Mouse (Mus musculus): ENCODE data around the gene Synj1. TPM values are rescaled to one million over a fixed set of nuclear protein-coding genes. Genes with fewer than 3 reads are reported as not detected.
A peak's percentile ranks its signal among the peaks of the same experiment; 100 is the strongest.

Gene Synj1
- polyA plus RNA-seq, 1 experiment: 51.6 TPM

DNA sequence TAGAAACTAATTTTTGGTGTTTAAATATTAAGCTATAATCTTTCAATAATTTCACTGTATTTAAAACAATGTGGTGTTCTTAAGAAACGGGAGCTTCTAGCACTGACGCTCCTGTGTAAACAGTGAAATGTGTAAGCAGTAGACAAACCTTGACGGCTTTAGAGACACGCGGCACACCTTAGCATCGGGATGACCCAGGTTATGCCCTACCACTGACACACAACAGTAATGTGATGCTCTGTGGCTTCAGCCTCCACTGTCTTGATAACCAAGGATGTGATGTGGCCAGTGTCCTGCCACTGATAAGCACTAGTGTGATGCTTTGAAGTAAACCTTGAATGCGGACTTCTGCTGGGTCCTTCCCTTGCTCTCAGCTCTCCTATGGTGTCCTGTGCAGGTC lies 69.9 kb downstream of the Synj1 start:
- Histone ChIP-seq H3K4me3 (ENCODE audit: control insufficient read depth, insufficient read depth, low read length) (no peak overlapping the region), H3K4me1 (replicated peaks; ENCODE audit: control insufficient read depth, insufficient read depth, low read length) (no peaks in the 10 kb centered on the region), H3K27ac (ENCODE audit: control insufficient read depth, insufficient read depth, low read length) (no peak overlapping the region), H3K36me3 (ENCODE audit: control insufficient read depth, insufficient read depth, low read length) (peaks cover 15% of the 10 kb centered on the region), H3K27me3 (ENCODE audit: control insufficient read depth, insufficient read depth, low read length) (no peaks in the 10 kb centered on the region)
- TF ChIP-seq CTCF (IDR thresholded peaks at IDR 0.05; ENCODE audit: borderline replicate concordance, control insufficient read depth, extremely low read depth, insufficient read depth, low read length, poor library complexity) (no peak), POLR2A (IDR thresholded peaks at IDR 0.05; ENCODE audit: control insufficient read depth, extremely low read depth, insufficient read depth, low read length, poor library complexity) (no peak)
- DNase-seq: no peak
- WGBS: 97% methylated on average over 7 of the region's 7 CpGs

DNA sequence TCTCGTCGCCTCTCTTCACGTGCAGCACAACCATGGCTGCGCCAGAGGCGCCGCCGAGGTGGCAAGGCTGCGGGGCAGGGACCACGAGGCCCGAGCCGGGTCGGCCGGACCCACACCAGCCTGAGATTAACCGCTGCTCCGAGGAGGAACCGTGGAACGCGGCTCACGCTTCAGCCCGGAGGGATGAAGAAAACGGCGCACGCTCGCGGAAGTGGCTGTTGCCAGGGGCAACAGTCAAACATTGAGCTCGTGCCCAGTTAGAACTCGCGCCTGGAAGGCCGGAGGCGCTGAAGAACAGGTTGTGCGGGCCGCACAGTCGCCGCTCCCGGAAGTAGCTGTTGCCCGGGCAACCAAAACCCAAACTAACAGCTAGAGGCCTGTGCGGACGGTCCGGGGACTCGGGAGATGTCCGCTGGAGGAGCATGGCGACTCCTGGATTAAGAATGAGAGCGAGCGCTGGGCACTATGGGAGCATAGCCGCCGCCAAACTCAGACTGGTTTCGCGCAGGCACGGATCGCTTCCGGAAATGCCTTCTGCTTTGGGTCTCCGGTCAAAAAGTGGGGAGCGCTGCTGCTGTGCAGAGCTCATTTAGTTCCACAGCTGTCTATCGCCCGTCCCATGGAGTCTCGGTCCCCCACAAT lies 76.3 kb downstream of the Synj1 start, which contains the start of gene Cfap298:
TSS of gene Cfap298 (minus strand) at position 428 of the 642 bp plus-strand sequence.
- Histone ChIP-seq H3K27me3 (ENCODE audit: control insufficient read depth, insufficient read depth, low read length) (no peaks in the 10 kb centered on the region), H3K27ac (ENCODE audit: control insufficient read depth, insufficient read depth, low read length) (peak within 1 kb of the TSS; percentile 36; the same call in 1 of the 2 replicates), H3K36me3 (ENCODE audit: control insufficient read depth, insufficient read depth, low read length) (peaks cover 6% of the 10 kb centered on the region), H3K4me3 (ENCODE audit: control insufficient read depth, insufficient read depth, low read length) (peak within 1 kb of the TSS; percentile 96), H3K4me1 (replicated peaks; ENCODE audit: control insufficient read depth, insufficient read depth, low read length) (peaks cover 4% of the 10 kb centered on the region; the same call in 1 of the 2 replicates)
- under 1% methylated on average over 56 of the region's 56 CpGs for WGBS
- 0 out of 2 replicates have a peak, but pooled peaks have one; percentile 17 for TF ChIP-seq CTCF (IDR thresholded peaks at IDR 0.05; ENCODE audit: borderline replicate concordance, control insufficient read depth, extremely low read depth, insufficient read depth, low read length, poor library complexity)
- TF ChIP-seq POLR2A (IDR thresholded peaks at IDR 0.05; ENCODE audit: control insufficient read depth, extremely low read depth, insufficient read depth, low read length, poor library complexity): peak; percentile 37; the same call in 1 of the 2 replicates
- peak; percentile 87 for DNase-seq

DNA sequence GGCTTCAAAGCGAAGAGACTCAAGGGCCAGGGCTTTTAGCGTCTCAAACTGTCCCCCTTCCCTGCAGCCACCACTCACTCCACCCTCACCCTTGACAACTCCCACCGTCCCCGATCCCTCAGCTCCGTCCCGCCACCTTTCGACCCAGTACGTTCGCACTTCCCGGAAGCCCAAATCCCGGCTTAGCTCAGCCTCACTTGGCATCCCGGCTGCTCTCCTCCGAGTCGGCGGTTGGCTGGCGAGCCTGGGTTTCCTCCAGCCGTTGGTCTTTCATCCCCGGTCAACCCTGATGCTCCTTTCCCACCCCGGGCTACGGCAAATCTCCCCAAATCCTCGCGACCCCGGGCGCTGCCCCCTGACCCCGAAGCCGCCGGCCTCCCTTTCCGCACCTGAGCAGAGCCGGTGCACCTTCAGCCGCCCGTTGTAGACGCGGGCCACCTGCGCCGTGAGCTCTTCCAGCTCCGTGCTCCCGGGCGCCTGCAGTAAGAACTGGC lies 76.9 kb downstream of the Synj1 start:
- peak overlapping the region; percentile 96 for H3K4me3 ChIP-seq (ENCODE audit: control insufficient read depth, insufficient read depth, low read length)
- H3K27me3 ChIP-seq (ENCODE audit: control insufficient read depth, insufficient read depth, low read length): no peaks in the 10 kb centered on the region
- peak overlapping the region; percentile 36; the same call in 1 of the 2 replicates for H3K27ac ChIP-seq (ENCODE audit: control insufficient read depth, insufficient read depth, low read length)
- H3K4me1 ChIP-seq (replicated peaks; ENCODE audit: control insufficient read depth, insufficient read depth, low read length): peaks cover 4% of the 10 kb centered on the region; the same call in 1 of the 2 replicates
- peaks cover 6% of the 10 kb centered on the region for H3K36me3 ChIP-seq (ENCODE audit: control insufficient read depth, insufficient read depth, low read length)
- WGBS: under 1% methylated on average over 38 of the region's 38 CpGs
- no peak for TF ChIP-seq CTCF (IDR thresholded peaks at IDR 0.05; ENCODE audit: borderline replicate concordance, control insufficient read depth, extremely low read depth, insufficient read depth, low read length, poor library complexity)
- no peak for TF ChIP-seq POLR2A (IDR thresholded peaks at IDR 0.05; ENCODE audit: control insufficient read depth, extremely low read depth, insufficient read depth, low read length, poor library complexity)
- no peak for DNase-seq

DNA sequence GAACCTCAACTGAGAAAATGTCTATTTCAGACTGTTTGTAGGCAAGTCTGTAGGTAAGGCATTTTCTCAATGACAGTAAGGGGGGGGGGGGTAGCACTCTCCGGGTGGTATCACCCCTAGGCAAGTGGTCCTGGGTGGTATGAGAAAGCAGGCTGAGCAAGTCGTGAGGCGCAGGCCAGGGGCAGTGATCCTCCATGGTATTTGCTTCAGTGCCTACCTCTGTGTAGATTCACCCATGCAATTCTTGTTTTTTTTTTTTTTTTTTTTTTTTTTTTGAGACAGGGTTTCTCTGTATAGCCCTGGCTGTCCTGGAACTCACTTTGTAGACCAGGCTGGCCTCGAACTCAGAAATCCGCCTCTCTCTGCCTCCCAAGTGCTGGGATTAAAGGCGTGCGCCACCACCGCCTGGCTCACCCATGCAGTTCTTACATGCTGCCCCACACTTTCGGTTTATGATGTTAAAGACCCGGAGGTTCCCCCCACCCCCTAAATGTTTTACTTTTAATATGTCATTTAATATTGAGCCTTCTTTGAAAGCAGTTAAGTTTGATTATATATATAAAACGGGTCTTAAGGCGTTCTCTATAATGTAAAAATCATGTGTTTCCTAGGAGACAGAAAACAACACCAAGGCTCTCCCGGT lies 77.5 kb downstream of the Synj1 start:
- Histone ChIP-seq H3K27ac (ENCODE audit: control insufficient read depth, insufficient read depth, low read length) (no peak overlapping the region), H3K4me1 (replicated peaks; ENCODE audit: control insufficient read depth, insufficient read depth, low read length) (peaks cover 4% of the 10 kb centered on the region; the same call in 1 of the 2 replicates)
- WGBS: 33% methylated on average over 13 of the region's 13 CpGs

DNA sequence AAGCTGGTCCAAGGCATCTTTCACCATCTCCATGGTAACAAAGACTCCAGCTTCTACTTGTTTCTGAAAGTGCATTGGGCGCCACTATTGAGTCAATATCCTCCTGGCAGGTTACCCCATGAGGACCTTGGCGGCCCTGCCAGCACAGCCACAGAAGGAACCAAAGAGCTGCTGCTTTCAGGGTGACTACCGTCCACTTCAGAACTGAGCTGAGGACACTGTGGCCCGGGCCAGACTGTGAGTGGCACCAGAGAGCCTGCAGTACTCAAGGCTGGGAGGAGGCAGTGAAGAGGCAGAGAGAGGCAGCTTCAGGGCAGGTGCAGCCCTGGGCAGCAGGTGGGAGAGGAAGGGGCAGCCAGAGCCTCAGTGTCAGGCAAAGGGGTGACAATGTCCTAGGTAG lies 83.7 kb downstream of the Synj1 start:
- Histone ChIP-seq H3K36me3 (ENCODE audit: control insufficient read depth, insufficient read depth, low read length) (no peaks in the 10 kb centered on the region), H3K4me3 (ENCODE audit: control insufficient read depth, insufficient read depth, low read length) (no peak overlapping the region), H3K27ac (ENCODE audit: control insufficient read depth, insufficient read depth, low read length) (no peak overlapping the region), H3K4me1 (replicated peaks; ENCODE audit: control insufficient read depth, insufficient read depth, low read length) (no peaks in the 10 kb centered on the region), H3K27me3 (ENCODE audit: control insufficient read depth, insufficient read depth, low read length) (no peaks in the 10 kb centered on the region)
- 97% methylated on average over 4 of the region's 4 CpGs for WGBS
- TF ChIP-seq CTCF (IDR thresholded peaks at IDR 0.05; ENCODE audit: borderline replicate concordance, control insufficient read depth, extremely low read depth, insufficient read depth, low read length, poor library complexity) (no peak), POLR2A (IDR thresholded peaks at IDR 0.05; ENCODE audit: control insufficient read depth, extremely low read depth, insufficient read depth, low read length, poor library complexity) (no peak)
- no peak for DNase-seq

More for the DNA sequence above, 77.5 kb downstream of the Synj1 start:
- TF ChIP-seq POLR2A (IDR thresholded peaks at IDR 0.05; ENCODE audit: control insufficient read depth, extremely low read depth, insufficient read depth, low read length, poor library complexity) (no peak), CTCF (IDR thresholded peaks at IDR 0.05; ENCODE audit: borderline replicate concordance, control insufficient read depth, extremely low read depth, insufficient read depth, low read length, poor library complexity) (no peak)
- no peaks in the 10 kb centered on the region for H3K27me3 ChIP-seq (ENCODE audit: control insufficient read depth, insufficient read depth, low read length)
- DNase-seq: no peak
- H3K36me3 ChIP-seq (ENCODE audit: control insufficient read depth, insufficient read depth, low read length): peaks cover 5% of the 10 kb centered on the region
- H3K4me3 ChIP-seq (ENCODE audit: control insufficient read depth, insufficient read depth, low read length): peak overlapping the region; percentile 96

DNA sequence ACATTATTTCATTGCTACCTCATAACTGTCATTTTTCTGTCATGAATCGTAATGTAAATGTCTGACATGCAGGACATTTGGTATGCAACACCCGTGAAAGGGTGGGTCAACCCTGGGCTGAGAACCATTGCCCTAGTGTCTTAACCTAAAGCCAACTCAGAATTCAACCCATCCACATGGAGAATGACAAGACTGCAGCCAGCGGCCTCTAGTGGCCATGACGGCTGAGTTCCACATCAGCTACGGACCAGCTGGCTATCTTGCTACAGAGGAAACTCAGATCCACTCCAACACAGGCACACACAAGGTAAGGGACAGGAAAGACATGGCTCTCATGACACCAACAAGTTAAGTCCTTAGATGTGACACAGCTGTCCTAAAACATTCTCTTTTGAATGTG lies 85.6 kb downstream of the Synj1 start:
- DNase-seq: peak; percentile 43
- H3K4me3 ChIP-seq (ENCODE audit: control insufficient read depth, insufficient read depth, low read length): no peak overlapping the region
- H3K27me3 ChIP-seq (ENCODE audit: control insufficient read depth, insufficient read depth, low read length): no peaks in the 10 kb centered on the region
- H3K36me3 ChIP-seq (ENCODE audit: control insufficient read depth, insufficient read depth, low read length): no peaks in the 10 kb centered on the region
- H3K4me1 ChIP-seq (replicated peaks; ENCODE audit: control insufficient read depth, insufficient read depth, low read length): no peaks in the 10 kb centered on the region
- TF ChIP-seq POLR2A (IDR thresholded peaks at IDR 0.05; ENCODE audit: control insufficient read depth, extremely low read depth, insufficient read depth, low read length, poor library complexity) (no peak), CTCF (IDR thresholded peaks at IDR 0.05; ENCODE audit: borderline replicate concordance, control insufficient read depth, extremely low read depth, insufficient read depth, low read length, poor library complexity) (peak; percentile 53; the same call in 1 of the 2 replicates)
- no peak overlapping the region for H3K27ac ChIP-seq (ENCODE audit: control insufficient read depth, insufficient read depth, low read length)
- WGBS: 42% methylated on average over 5 of the region's 5 CpGs

Measured in thymus, adult 2 months (tissue).